Mouse (Mus musculus) testis, adult 2 months (tissue): ENCODE measurements at regions not wholly inside any gene's neighbourhood (a gene's known extent, or its start where the extent isn't known, plus 50 kb on each side); places are given as distances from the start of the nearest gene placed in this dataset.

Source experiments
- CTCF ChIP-seq: fragments of 200-500 bp; IDR thresholded peaks from 2 replicates; pipeline ENCODE4 v1.5.1; 2012; ENCODE audit warnings: low read depth, mild to moderate bottlenecking, inconsistent platforms, low read length, moderate library complexity; ENCODE audit not compliant: control insufficient read depth, insufficient read depth, insufficient replicate concordance
- POLR2A ChIP-seq: fragments of 200-500 bp; IDR thresholded peaks from 2 replicates; pipeline ENCODE4 v1.6.1; 2012; ENCODE audit warnings: low read depth, mild to moderate bottlenecking, inconsistent platforms, low read length, moderate library complexity; ENCODE audit not compliant: control insufficient read depth

DNA sequence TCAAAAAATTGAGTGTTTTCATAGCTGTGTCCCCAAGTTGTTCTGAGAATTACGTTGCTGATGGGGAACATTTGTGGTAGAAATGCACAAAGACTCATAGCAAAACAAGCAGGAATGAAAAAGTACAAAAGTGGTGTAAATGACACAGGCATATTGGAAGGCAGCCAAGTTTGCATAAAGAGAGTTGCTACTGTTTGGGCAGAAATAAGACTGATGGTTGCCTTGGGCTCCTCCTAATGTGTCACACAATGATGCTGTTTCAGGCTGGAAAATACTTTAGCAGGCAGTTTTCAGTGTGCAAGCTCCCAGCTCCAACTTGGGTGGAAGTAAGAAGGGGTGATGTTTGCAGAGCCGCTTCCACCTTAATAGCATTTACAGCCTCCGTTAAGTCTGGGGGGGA lies 174.7 kb downstream of the Lnpk start:
- TF ChIP-seq CTCF = no peak
- no peak for TF ChIP-seq POLR2A
